Mouse (Mus musculus) stomach, postnatal 0 days (tissue): ENCODE results near the gene Camk2b. TPM values are rescaled to one million over a fixed set of nuclear protein-coding genes. Genes with fewer than 3 reads are reported as not detected.
"Not testable (repeated sequence)": the region's sequence is repeated elsewhere in the genome, so short reads cannot be mapped to it uniquely, and the experiment has no call there.

Experiments
- ATAC-seq: fragments of 200-750 bp; cut with Nextera tagmentation; 2 replicates; pipeline ENCODE4 v1.8.0; 2017; ENCODE audit not compliant: low FRiP score, low TSS enrichment
- DNase-seq: peaks from one replicate; pipeline ENCODE4 v3.0.0-alpha.2; 2016; ENCODE audit warnings: low spot score
- H3K27ac ChIP-seq: fragments of 300-500 bp; sonication (generic); replicated peaks from 2 replicates; pipeline ENCODE4 v1.5.1; 2014; ENCODE audit warnings: mild to moderate bottlenecking, control low read depth
- H3K27me3 ChIP-seq: fragments of 300-500 bp; sonication (generic); 2 replicates; pipeline ENCODE4 v1.6.1; 2014; ENCODE audit warnings: low read length; ENCODE audit not compliant: control insufficient read depth, insufficient read depth
- H3K36me3 ChIP-seq: fragments of 300-500 bp; sonication (generic); 2 replicates; pipeline ENCODE4 v1.6.1; 2014; ENCODE audit warnings: low read length, mixed read lengths; ENCODE audit not compliant: control insufficient read depth, insufficient read depth
- H3K4me1 ChIP-seq: fragments of 300-500 bp; sonication (generic); replicated peaks from 2 replicates; pipeline ENCODE4 v1.6.1; 2014; ENCODE audit warnings: antibody characterized with exemption; ENCODE audit not compliant: control insufficient read depth, insufficient read depth
- H3K4me2 ChIP-seq: fragments of 300-500 bp; sonication (generic); replicated peaks from 2 replicates; pipeline ENCODE4 v1.6.1; 2014; ENCODE audit warnings: low read depth, mild to moderate bottlenecking, control low read depth, moderate library complexity
- H3K4me3 ChIP-seq: fragments of 300-500 bp; sonication (generic); 2 replicates; pipeline ENCODE4 v1.5.1; 2014; ENCODE audit warnings: low read depth, low read length, control low read depth
- H3K9ac ChIP-seq: fragments of 300-500 bp; sonication (generic); 2 replicates; pipeline ENCODE4 v1.6.1; 2014; ENCODE audit warnings: mild to moderate bottlenecking, low read length, control low read depth, mixed read lengths
- H3K9me3 ChIP-seq: fragments of 300-500 bp; sonication (generic); 2 replicates; pipeline ENCODE4 v1.6.1; 2016; ENCODE audit warnings: low read length; ENCODE audit not compliant: control insufficient read depth
- CTCF ChIP-seq: IDR thresholded peaks from 2 replicates; pipeline ENCODE4 v1.5.1; 2016; ENCODE audit warnings: antibody characterized with exemption, low read depth, mild to moderate bottlenecking, moderate library complexity
- EP300 ChIP-seq: optimal IDR thresholded peaks from 2 replicates; pipeline ENCODE3; 2016; ENCODE audit warnings: antibody characterized with exemption
- WGBS: fragments of 180-500 bp; shearing (Covaris S2); extraction: QIAGEN DNeasy Blood & Tissue Kit; methylation state at CpG from one replicate; pipeline ENCODE4 v1.1.7; 2014; 5-methylcytosine and 5-hydroxymethylcytosine counted together
- polyA plus RNA-seq: library from polyadenylated mRNA; unstranded; fragments of >200 nt; fragmentation: Nextera tagmentation; extraction: Ambion mirVana; gene quantifications from 2 replicates; pipeline ENCODE4 v1.2.1, GENCODE M21; 2015

Gene Camk2b
- polyA plus RNA-seq, 1 experiment from 2014 or later, result 4.2 TPM

GRCm38 (mm10) chr11:6005374-6006043, 60.7 kb downstream of the Camk2b start:
- H3K4me2 ChIP-seq, H3K4me1 ChIP-seq, ATAC-seq, H3K4me3 ChIP-seq, H3K9ac ChIP-seq, H3K27ac ChIP-seq, H3K27me3 ChIP-seq, DNase-seq, H3K36me3 ChIP-seq, H3K9me3 ChIP-seq: not testable (repeated sequence)
- WGBS, result 14% methylated on average over 1 of the region's 4 CpGs

- Histone ChIP-seq H3K36me3 (no peaks in the 10 kb centered on the region), H3K9ac (no peak overlapping the region), H3K4me3 (no peak overlapping the region), H3K27ac (no peak overlapping the region), H3K9me3 (no peaks in the 10 kb centered on the region), H3K4me1 (peaks cover 8% of the 10 kb centered on the region), H3K27me3 (no peaks in the 10 kb centered on the region), H3K4me2 (no peak overlapping the region)
- WGBS, result 74% methylated on average over 2 of the region's 2 CpGs
- ATAC-seq, result no peak
- DNase-seq, result no peak
- TF ChIP-seq EP300 (no peak), CTCF (peak; percentile 48)
Measured at GRCm38 (mm10) chr11:6003046-6003639, 63.0 kb downstream of the Camk2b start.

- peaks cover 8% of the 10 kb centered on the region for H3K4me1 ChIP-seq
- H3K36me3 ChIP-seq, result no peaks in the 10 kb centered on the region
- no peak overlapping the region for H3K4me3 ChIP-seq
- H3K4me2 ChIP-seq, result no peak overlapping the region
- TF ChIP-seq EP300 (no peak), CTCF (0 out of 2 replicates have a peak, but pooled peaks have one; percentile 10)
- WGBS, result 66% methylated on average over 9 of the region's 9 CpGs
- DNase-seq (no peak), ATAC-seq (peak; percentile 14; the same call in 1 of the 2 replicates)
- no peak overlapping the region for H3K27ac ChIP-seq
- no peak overlapping the region for H3K9ac ChIP-seq
- no peaks in the 10 kb centered on the region for H3K27me3 ChIP-seq
- no peaks in the 10 kb centered on the region for H3K9me3 ChIP-seq
Measured at GRCm38 (mm10) chr11:6001981-6002649, 64.0 kb downstream of the Camk2b start.

GRCm38 (mm10) chr11:6000961-6001682, 65.0 kb downstream of the Camk2b start:
- no peak overlapping the region for H3K9ac ChIP-seq
- 76% methylated on average over 14 of the region's 14 CpGs for WGBS
- no peak for TF ChIP-seq EP300
- no peak for TF ChIP-seq CTCF
- H3K4me2 ChIP-seq, result no peak overlapping the region
- ATAC-seq (no peak; the same call in 1 of the 2 replicates), DNase-seq (no peak)
- H3K4me1 ChIP-seq, result peaks cover 8% of the 10 kb centered on the region
- H3K4me3 ChIP-seq, result no peak overlapping the region
- peak overlapping the region; percentile 35 for H3K27ac ChIP-seq
- H3K9me3 ChIP-seq, result no peaks in the 10 kb centered on the region
- H3K36me3 ChIP-seq, result no peaks in the 10 kb centered on the region
- H3K27me3 ChIP-seq, result no peaks in the 10 kb centered on the region

- WGBS, result 14% methylated on average over 8 of the region's 8 CpGs
- H3K27ac ChIP-seq, result peak overlapping the region; percentile 84
- no peaks in the 10 kb centered on the region for H3K9me3 ChIP-seq
- peak overlapping the region; percentile 24; the same call in 1 of the 2 replicates for H3K4me2 ChIP-seq
- TF ChIP-seq CTCF (no peak), EP300 (no peak)
- peaks cover 8% of the 10 kb centered on the region for H3K4me1 ChIP-seq
- ATAC-seq (peak; percentile 83), DNase-seq (peak; percentile 69)
- no peaks in the 10 kb centered on the region for H3K27me3 ChIP-seq
- H3K36me3 ChIP-seq, result no peaks in the 10 kb centered on the region
- no peak overlapping the region for H3K4me3 ChIP-seq
- H3K9ac ChIP-seq, result no peak overlapping the region
Measured at GRCm38 (mm10) chr11:5999832-6000771, 66.1 kb downstream of the Camk2b start.
